Mouse (Mus musculus) lung, postnatal 0 days (tissue): ENCODE measurements around the gene Fbn1. TPM values are rescaled to one million over a fixed set of nuclear protein-coding genes. Genes with fewer than 3 reads are reported as not detected.
A peak's percentile ranks its signal among the peaks of the same experiment; 100 is the strongest.

Source experiments
- ATAC-seq: fragments of 200-750 bp; cut with Nextera tagmentation; 2 replicates; pipeline ENCODE4 v1.8.0; 2017; ENCODE audit warnings: moderate library complexity
- DNase-seq: peaks from one replicate; pipeline ENCODE4 v3.0.0-alpha.2; 2016; ENCODE audit warnings: low spot score
- H3K27ac ChIP-seq: fragments of 300-500 bp; sonication (generic); 2 replicates; pipeline ENCODE4 v1.5.1; 2014; ENCODE audit warnings: antibody characterized with exemption, mild to moderate bottlenecking, low read length, mixed read lengths
- H3K27me3 ChIP-seq: fragments of 300-500 bp; sonication (generic); replicated peaks from 2 replicates; pipeline ENCODE4 v1.6.1; 2014; ENCODE audit warnings: low read length, mixed read lengths; ENCODE audit not compliant: insufficient read depth
- H3K36me3 ChIP-seq: fragments of 300-500 bp; sonication (generic); 2 replicates; pipeline ENCODE4 v1.6.1; 2014; ENCODE audit warnings: low read length, mixed read lengths; ENCODE audit not compliant: insufficient read depth
- H3K4me1 ChIP-seq: fragments of 300-500 bp; sonication (generic); 2 replicates; pipeline ENCODE4 v1.6.1; 2014; ENCODE audit warnings: antibody characterized with exemption, low read depth, low read length, mixed read lengths; ENCODE audit not compliant: insufficient read depth
- H3K4me2 ChIP-seq: fragments of 300-500 bp; sonication (generic); replicated peaks from 2 replicates; pipeline ENCODE4 v1.6.1; 2014; ENCODE audit warnings: low read depth, mild to moderate bottlenecking, low read length, moderate library complexity, mixed read lengths
- H3K4me3 ChIP-seq: fragments of 300-500 bp; sonication (generic); 2 replicates; pipeline ENCODE4 v1.5.1; 2014; ENCODE audit warnings: low read depth, low read length
- H3K9ac ChIP-seq: fragments of 300-500 bp; sonication (generic); replicated peaks from 2 replicates; pipeline ENCODE4 v1.6.1; 2014; ENCODE audit warnings: low read depth, mild to moderate bottlenecking
- H3K9me3 ChIP-seq: fragments of 300-500 bp; sonication (generic); 2 replicates; pipeline ENCODE4 v1.6.1; 2016; ENCODE audit warnings: low read length, mixed read lengths
- CTCF ChIP-seq: IDR thresholded peaks from 2 replicates; pipeline ENCODE4 v1.5.1; 2016; ENCODE audit warnings: antibody characterized with exemption, mild to moderate bottlenecking
- EP300 ChIP-seq: IDR thresholded peaks from 2 replicates; pipeline ENCODE4 v1.6.1; 2016; ENCODE audit warnings: antibody characterized with exemption, mild to moderate bottlenecking, control low read depth
- WGBS: fragments of 180-500 bp; shearing (Covaris S2); extraction: QIAGEN DNeasy Blood & Tissue Kit; methylation state at CpG from one replicate; pipeline ENCODE4 v1.1.7; 2014; 5-methylcytosine and 5-hydroxymethylcytosine counted together
- polyA plus RNA-seq: library from polyadenylated mRNA; unstranded; fragments of >200 nt; fragmentation: Nextera tagmentation; extraction: Ambion mirVana; gene quantifications from 2 replicates; pipeline ENCODE4 v1.2.1, GENCODE M21; 2015

The Fbn1 gene
- polyA plus RNA-seq, 1 experiment from 2014 or later: 23.6 TPM

DNA sequence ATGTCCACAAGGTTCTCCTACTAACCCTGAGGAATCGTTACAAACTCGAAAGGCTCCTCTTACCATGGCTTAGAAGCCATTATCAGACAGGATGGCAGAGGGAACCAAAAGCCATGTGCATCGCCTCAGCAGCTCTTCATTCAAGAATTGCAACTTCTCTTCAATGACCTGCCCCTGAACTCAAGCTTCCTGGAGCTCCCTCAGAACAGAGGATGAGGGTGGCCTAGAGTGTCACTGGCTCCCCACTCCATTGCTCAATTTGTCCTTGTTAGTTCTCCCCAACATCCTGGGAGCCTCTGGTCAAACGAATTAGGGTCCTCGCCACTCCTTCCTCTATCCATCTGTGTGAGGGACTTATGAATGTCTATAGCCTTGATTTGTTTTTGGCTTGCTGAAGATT lies 231.1 kb downstream of the Fbn1 start:
- no peaks in the 10 kb centered on the region for H3K9me3 ChIP-seq
- no peak overlapping the region for H3K4me2 ChIP-seq
- WGBS: 63% methylated on average over 5 of the region's 5 CpGs
- TF ChIP-seq CTCF (no peak), EP300 (no peak)
- H3K36me3 ChIP-seq: no peaks in the 10 kb centered on the region
- H3K4me1 ChIP-seq: no peaks in the 10 kb centered on the region
- H3K27ac ChIP-seq: 0 out of 2 replicates have a peak overlapping the region, but pooled peaks have one; percentile 29
- H3K4me3 ChIP-seq: no peak overlapping the region
- ATAC-seq: peak; percentile 52
- no peaks in the 10 kb centered on the region for H3K27me3 ChIP-seq
- no peak overlapping the region for H3K9ac ChIP-seq
- DNase-seq: peak; percentile 82

- peak overlapping the region; percentile 29 for H3K27ac ChIP-seq
- ATAC-seq: no peak
Observed at GRCm38 (mm10) chr2:125275617-125276016, 232.2 kb downstream of the Fbn1 start.

GRCm38 (mm10) chr2:125268876-125269275 lies 238.9 kb downstream of the Fbn1 start:
- no peak overlapping the region for H3K27ac ChIP-seq
- DNase-seq: no peak
- H3K9me3 ChIP-seq: no peaks in the 10 kb centered on the region
- no peak overlapping the region for H3K4me2 ChIP-seq
- no peak overlapping the region for H3K9ac ChIP-seq
- WGBS: 53% methylated on average over 1 of the region's 1 CpGs
- ATAC-seq: no peak
- H3K27me3 ChIP-seq: no peaks in the 10 kb centered on the region
- no peak overlapping the region for H3K4me3 ChIP-seq
- no peaks in the 10 kb centered on the region for H3K4me1 ChIP-seq
- TF ChIP-seq EP300 (no peak), CTCF (no peak)
- H3K36me3 ChIP-seq: no peaks in the 10 kb centered on the region

More at GRCm38 (mm10) chr2:125275617-125276016, 232.2 kb downstream of the Fbn1 start:
- H3K9ac ChIP-seq: no peak overlapping the region
- H3K36me3 ChIP-seq: no peaks in the 10 kb centered on the region
- no peak for DNase-seq
- H3K4me2 ChIP-seq: no peak overlapping the region
- H3K9me3 ChIP-seq: no peaks in the 10 kb centered on the region
- no peaks in the 10 kb centered on the region for H3K4me1 ChIP-seq
- no peak overlapping the region for H3K4me3 ChIP-seq
- 56% methylated on average over 5 of the region's 5 CpGs for WGBS
- TF ChIP-seq CTCF (no peak), EP300 (no peak)
- H3K27me3 ChIP-seq: no peaks in the 10 kb centered on the region

- Histone ChIP-seq H3K9me3 (no peaks in the 10 kb centered on the region), H3K27ac (peak overlapping the region; percentile 11; the same call in 1 of the 2 replicates), H3K4me3 (no peak overlapping the region), H3K9ac (no peak overlapping the region), H3K4me1 (no peaks in the 10 kb centered on the region), H3K27me3 (no peaks in the 10 kb centered on the region), H3K4me2 (no peak overlapping the region), H3K36me3 (no peaks in the 10 kb centered on the region)
- ATAC-seq: peak; percentile 82
- DNase-seq: peak; percentile 79
- TF ChIP-seq EP300 (peak; percentile 60), CTCF (no peak)
- WGBS: 9% methylated on average over 9 of the region's 9 CpGs
Observed at GRCm38 (mm10) chr2:125263753-125264152, 244.0 kb downstream of the Fbn1 start.

- Histone ChIP-seq H3K9me3 (no peaks in the 10 kb centered on the region), H3K27me3 (no peaks in the 10 kb centered on the region), H3K27ac (peak overlapping the region; percentile 11; the same call in 1 of the 2 replicates), H3K36me3 (no peaks in the 10 kb centered on the region), H3K4me1 (no peaks in the 10 kb centered on the region), H3K9ac (no peak overlapping the region), H3K4me2 (no peak overlapping the region), H3K4me3 (no peak overlapping the region)
- TF ChIP-seq EP300 (no peak), CTCF (peak; percentile 62)
- 15% methylated on average over 5 of the region's 5 CpGs for whole genome bisulfite sequencing
- DNase-seq (peak; percentile 80), ATAC-seq (peak; percentile 41)
Observed at GRCm38 (mm10) chr2:125263056-125263455, 244.7 kb downstream of the Fbn1 start.

GRCm38 (mm10) chr2:125260326-125260725 lies 247.5 kb downstream of the Fbn1 start:
- no peak overlapping the region for H3K9ac ChIP-seq
- no peaks in the 10 kb centered on the region for H3K4me1 ChIP-seq
- ATAC-seq (no peak), DNase-seq (no peak)
- TF ChIP-seq CTCF (no peak), EP300 (no peak)
- no peaks in the 10 kb centered on the region for H3K27me3 ChIP-seq
- no peak overlapping the region for H3K27ac ChIP-seq
- WGBS: 77% methylated on average over 2 of the region's 2 CpGs
- H3K4me2 ChIP-seq: no peak overlapping the region
- H3K9me3 ChIP-seq: no peaks in the 10 kb centered on the region
- H3K36me3 ChIP-seq: no peaks in the 10 kb centered on the region
- H3K4me3 ChIP-seq: no peak overlapping the region
